Mouse (Mus musculus): ENCODE results near the gene Cdhr3.

- TF ChIP-seq CTCF (IDR thresholded peaks at IDR 0.05; ENCODE audit: low read depth), result no peak
- no peak for TF ChIP-seq EP300 (IDR thresholded peaks at IDR 0.05; ENCODE audit: low read depth)
These were observed 57.5 kb downstream of the Cdhr3 start for GRCm38 (mm10) chr12:33035089-33035718.
